Mouse (Mus musculus) CD4-positive, CD25-positive, alpha-beta regulatory T cell (primary cell): ENCODE data around the gene Olfr629. TPM values are rescaled to one million over a fixed set of nuclear protein-coding genes. Genes with fewer than 3 reads are reported as not detected.

Experiments
- polyA plus RNA-seq: library from polyadenylated mRNA; unstranded; fragments of 100-300 nt; shearing (Covaris generic); gene quantifications from one replicate; pipeline ENCODE4 v1.2.1, GENCODE M21; 2017

Olfr629 gene
- not detected for polyA plus RNA-seq

GRCm38 (mm10) chr7:103744843-103745242 lies at the start of gene Olfr629:
TSS of gene Olfr629 (minus strand) at chr7:103744943.

DNA sequence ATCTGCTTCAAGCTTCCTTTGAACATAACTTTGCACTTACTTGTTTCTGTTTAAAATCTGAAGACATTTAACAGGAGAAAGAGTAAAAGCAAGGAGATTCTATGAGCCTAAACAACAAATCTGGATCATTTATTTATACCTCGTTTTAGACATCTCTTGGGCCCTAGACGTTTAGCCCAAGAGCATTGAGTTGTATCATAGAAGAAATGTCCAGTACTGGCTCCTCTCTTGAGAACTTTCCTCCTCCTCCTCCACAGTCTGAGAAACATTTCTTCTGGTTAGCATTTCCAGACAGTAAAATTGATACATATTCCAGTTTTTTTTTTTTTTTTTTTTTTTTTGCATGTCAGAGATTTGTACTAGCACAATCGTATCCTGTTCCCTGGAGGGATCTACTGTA lies 47.0 kb upstream of the Olfr629 start, which contains the start of gene Olfr67:
Gene Olfr67, minus strand, starts transcription at position 101 of the 400 bp plus-strand sequence.

DNA sequence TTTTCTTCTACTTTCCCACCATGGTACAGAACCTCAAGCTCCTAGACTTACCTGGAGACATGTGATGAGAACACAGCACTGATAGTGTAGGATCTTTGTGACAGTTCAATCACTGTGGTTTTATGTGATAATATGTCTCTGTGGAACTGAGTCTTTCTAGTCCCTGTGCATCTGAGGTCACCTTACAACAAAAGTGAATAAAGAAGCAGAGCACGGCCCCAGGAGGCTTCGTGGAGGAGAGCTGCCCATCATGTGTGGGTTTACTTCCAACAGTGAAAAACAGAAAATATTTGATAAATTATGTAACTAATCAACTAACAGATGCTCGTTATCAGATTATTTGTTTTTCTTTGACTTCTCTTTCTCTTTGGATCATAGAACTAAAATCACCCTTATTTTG lies 34.9 kb upstream of the Olfr629 start, which contains the start of gene Olfr68:
Gene Olfr68, minus strand, starts transcription at position 101 of the 400 bp plus-strand sequence.

GRCm38 (mm10) chr7:103771494-103771893 lies 26.8 kb upstream of the Olfr629 start, which contains the start of gene Olfr69:
TSS of gene Olfr69 (minus strand) at chr7:103771594.

GRCm38 (mm10) chr7:103757233-103757632 lies 12.5 kb upstream of the Olfr629 start, which contains the start of gene Olfr630:
TSS of gene Olfr630 (minus strand) at chr7:103757333.

DNA sequence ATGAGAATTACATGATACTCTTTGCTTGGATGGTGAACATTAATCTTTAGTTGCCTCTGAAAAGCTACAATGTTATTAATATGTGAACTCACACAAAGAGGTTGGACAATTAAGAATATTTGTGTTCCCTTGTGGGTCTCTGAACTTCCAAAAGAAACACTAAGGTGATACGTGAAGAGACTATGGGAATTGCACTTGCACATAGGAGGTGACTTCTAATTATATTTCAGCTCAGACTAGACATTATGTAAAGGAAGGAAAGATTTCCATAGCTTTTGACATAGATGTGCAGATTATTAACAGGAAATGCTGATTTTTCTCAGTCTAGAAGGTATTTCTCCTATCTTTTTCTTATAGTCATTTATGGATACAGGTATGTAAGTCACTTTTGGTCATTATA lies 14.7 kb downstream of the Olfr629 start, which contains the start of gene Olfr628:
Gene Olfr628, plus strand, starts transcription at position 301 of the 400 bp plus-strand sequence.

DNA sequence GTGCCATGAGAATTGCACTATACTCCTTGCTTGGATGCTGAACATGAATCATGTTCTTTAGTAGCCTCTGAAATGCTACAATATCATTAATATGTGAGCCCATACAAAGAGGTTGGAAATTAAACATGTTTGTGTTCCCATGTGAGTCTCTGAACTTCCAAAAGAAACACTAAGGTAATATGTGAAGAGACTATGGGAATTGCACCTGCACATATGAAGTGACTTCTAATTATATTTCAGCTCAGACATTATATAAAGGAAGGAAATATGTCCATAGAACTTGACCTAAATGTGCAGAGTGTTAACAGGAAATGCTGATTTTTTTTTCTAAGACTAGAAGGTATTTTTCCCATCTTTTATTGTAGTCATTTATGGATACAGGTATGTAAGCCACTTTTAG lies 30.4 kb downstream of the Olfr629 start, which contains the start of gene Olfr243:
Gene Olfr243, plus strand, starts transcription at position 301 of the 400 bp plus-strand sequence.

Other genes with a start within 250 kb of the Olfr629 start
- gene Olfr609, start 246.9 kb downstream of the Olfr629 start, polyA plus RNA-seq = not detected
- gene Olfr610, start 232.8 kb downstream of the Olfr629 start, polyA plus RNA-seq = not detected
- gene Olfr611, start 224.1 kb downstream of the Olfr629 start, polyA plus RNA-seq = not detected
- not detected for gene Olfr612, start 202.2 kb downstream of the Olfr629 start, polyA plus RNA-seq
- not detected for gene Olfr613, start 196.9 kb downstream of the Olfr629 start, polyA plus RNA-seq
- not detected for gene Olfr615, start 188.9 kb downstream of the Olfr629 start, polyA plus RNA-seq
- not detected for gene Olfr616, start 175.8 kb downstream of the Olfr629 start, polyA plus RNA-seq
- not detected for gene Olfr617, start 171.9 kb downstream of the Olfr629 start, polyA plus RNA-seq
- gene Olfr618, start 154.8 kb downstream of the Olfr629 start, polyA plus RNA-seq = not detected
- not detected for gene Olfr619, start 144.4 kb downstream of the Olfr629 start, polyA plus RNA-seq
- 0.11 TPM for gene Olfr620, start 132.4 kb downstream of the Olfr629 start, polyA plus RNA-seq
- not detected for gene Olfr622, start 102.2 kb downstream of the Olfr629 start, polyA plus RNA-seq
- gene Olfr623, start 81.2 kb downstream of the Olfr629 start, polyA plus RNA-seq = not detected
- 0.02 TPM for gene Olfr624, start 73.8 kb downstream of the Olfr629 start, polyA plus RNA-seq
- gene Olfr625-ps1, start 62.2 kb downstream of the Olfr629 start, polyA plus RNA-seq = not detected
- not detected for gene Olfr243, start 30.3 kb downstream of the Olfr629 start, polyA plus RNA-seq
- gene Olfr628, start 14.6 kb downstream of the Olfr629 start, polyA plus RNA-seq = not detected
- not detected for gene Olfr630, start 12.4 kb upstream of the Olfr629 start, polyA plus RNA-seq
- 0.08 TPM for gene Olfr69, start 26.7 kb upstream of the Olfr629 start, polyA plus RNA-seq
- not detected for gene Olfr68, start 34.8 kb upstream of the Olfr629 start, polyA plus RNA-seq
- gene Olfr67, start 46.9 kb upstream of the Olfr629 start, polyA plus RNA-seq = 0.05 TPM
- 32.1 TPM for gene Hbb-bt, start 69.1 kb upstream of the Olfr629 start, polyA plus RNA-seq
- 155 TPM for gene Hbb-bs, start 83.2 kb upstream of the Olfr629 start, polyA plus RNA-seq
- gene Hbb-bh2, start 95.6 kb upstream of the Olfr629 start, polyA plus RNA-seq = not detected
- not detected for gene Hbb-bh1, start 98.2 kb upstream of the Olfr629 start, polyA plus RNA-seq
- gene Hbb-y, start 108.3 kb upstream of the Olfr629 start, polyA plus RNA-seq = not detected
- not detected for gene Olfr66, start 141.3 kb upstream of the Olfr629 start, polyA plus RNA-seq
- gene Olfr64, start 149.5 kb upstream of the Olfr629 start, polyA plus RNA-seq = 0.07 TPM
- gene Olfr65, start 158.5 kb upstream of the Olfr629 start, polyA plus RNA-seq = not detected
- gene Olfr631, start 183.9 kb upstream of the Olfr629 start, polyA plus RNA-seq = not detected
- not detected for gene Olfr632, start 189.4 kb upstream of the Olfr629 start, polyA plus RNA-seq
- not detected for gene Olfr633, start 199.5 kb upstream of the Olfr629 start, polyA plus RNA-seq
- gene Olfr635, start 226.2 kb upstream of the Olfr629 start, polyA plus RNA-seq = 0.02 TPM